Mouse (Mus musculus): ENCODE results near the gene Tenm2. TPM values are rescaled to one million over a fixed set of nuclear protein-coding genes. Genes with fewer than 3 reads are reported as not detected.

Gene Tenm2
- polyA plus RNA-seq, 1 experiment from 2014 or later: 1.5 TPM

DNA sequence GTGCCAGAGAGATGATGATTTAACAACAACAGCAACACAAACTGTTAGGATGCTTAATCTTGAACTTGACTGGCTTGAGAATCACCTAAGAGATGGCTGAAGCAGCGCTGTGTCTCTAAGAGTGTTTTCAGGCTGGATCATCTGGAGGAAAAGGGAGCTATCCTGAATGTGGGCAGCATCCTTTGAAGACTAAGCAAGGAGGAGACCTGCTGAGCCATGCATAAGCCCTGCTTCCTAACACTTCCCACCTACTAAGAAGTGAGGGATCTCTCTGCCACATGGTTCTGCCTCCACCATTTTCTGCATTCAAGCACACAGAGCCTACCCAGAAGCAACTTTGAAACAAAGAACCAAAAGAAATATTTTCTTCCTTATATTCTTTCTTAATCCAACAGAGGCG, 532.9 kb downstream of the Tenm2 start:
- H3K4me1 ChIP-seq (ENCODE audit: control insufficient read depth, insufficient read depth, low read length): no peaks in the 10 kb centered on the region
- no peak overlapping the region for H3K27ac ChIP-seq (replicated peaks; ENCODE audit: low read depth, low read length)
- ATAC-seq (replicated peaks; ENCODE audit: insufficient number of reproducible peaks, low FRiP score, low TSS enrichment, low read depth): no peak
- no peak overlapping the region for H3K4me3 ChIP-seq (ENCODE audit: low read depth, low read length)
- no peak overlapping the region for H3K4me2 ChIP-seq (ENCODE audit: low read depth, low read length)
- H3K9me3 ChIP-seq (replicated peaks; ENCODE audit: control insufficient read depth, low read length): no peaks in the 10 kb centered on the region
- 82% methylated on average over 2 of the region's 2 CpGs for WGBS
- no peak for DNase-seq (ENCODE audit: low spot score)
- no peaks in the 10 kb centered on the region for H3K27me3 ChIP-seq (ENCODE audit: control insufficient read depth, insufficient read depth, low read length)
- no peak overlapping the region for H3K9ac ChIP-seq (replicated peaks; ENCODE audit: low read length)
- H3K36me3 ChIP-seq (replicated peaks; ENCODE audit: control insufficient read depth, insufficient read depth, low read depth, low read length): no peaks in the 10 kb centered on the region

GRCm38 (mm10) chr11:36700951-36701350, 534.8 kb downstream of the Tenm2 start:
- no peaks in the 10 kb centered on the region for H3K27me3 ChIP-seq (ENCODE audit: control insufficient read depth, insufficient read depth, low read length)
- no peak overlapping the region for H3K9ac ChIP-seq (replicated peaks; ENCODE audit: low read length)
- no peak for ATAC-seq (replicated peaks; ENCODE audit: insufficient number of reproducible peaks, low FRiP score, low TSS enrichment, low read depth)
- H3K27ac ChIP-seq (replicated peaks; ENCODE audit: low read depth, low read length): no peak overlapping the region
- no peaks in the 10 kb centered on the region for H3K36me3 ChIP-seq (replicated peaks; ENCODE audit: control insufficient read depth, insufficient read depth, low read depth, low read length)
- 85% methylated on average over 3 of the region's 3 CpGs for WGBS
- no peak overlapping the region for H3K4me2 ChIP-seq (ENCODE audit: low read depth, low read length)
- no peak for DNase-seq (ENCODE audit: low spot score)
- H3K4me3 ChIP-seq (ENCODE audit: low read depth, low read length): no peak overlapping the region
- H3K9me3 ChIP-seq (replicated peaks; ENCODE audit: control insufficient read depth, low read length): no peaks in the 10 kb centered on the region
- H3K4me1 ChIP-seq (ENCODE audit: control insufficient read depth, insufficient read depth, low read length): no peaks in the 10 kb centered on the region

GRCm38 (mm10) chr11:36700131-36700530, 535.6 kb downstream of the Tenm2 start:
- H3K4me3 ChIP-seq (ENCODE audit: low read depth, low read length): no peak overlapping the region
- H3K9ac ChIP-seq (replicated peaks; ENCODE audit: low read length): no peak overlapping the region
- H3K4me2 ChIP-seq (ENCODE audit: low read depth, low read length): no peak overlapping the region
- no peak overlapping the region for H3K27ac ChIP-seq (replicated peaks; ENCODE audit: low read depth, low read length)
- H3K4me1 ChIP-seq (ENCODE audit: control insufficient read depth, insufficient read depth, low read length): no peaks in the 10 kb centered on the region
- ATAC-seq (replicated peaks; ENCODE audit: insufficient number of reproducible peaks, low FRiP score, low TSS enrichment, low read depth) (no peak), DNase-seq (ENCODE audit: low spot score) (no peak)
- H3K27me3 ChIP-seq (ENCODE audit: control insufficient read depth, insufficient read depth, low read length): no peaks in the 10 kb centered on the region
- 80% methylated on average over 6 of the region's 6 CpGs for WGBS
- no peaks in the 10 kb centered on the region for H3K9me3 ChIP-seq (replicated peaks; ENCODE audit: control insufficient read depth, low read length)
- H3K36me3 ChIP-seq (replicated peaks; ENCODE audit: control insufficient read depth, insufficient read depth, low read depth, low read length): no peaks in the 10 kb centered on the region

DNA sequence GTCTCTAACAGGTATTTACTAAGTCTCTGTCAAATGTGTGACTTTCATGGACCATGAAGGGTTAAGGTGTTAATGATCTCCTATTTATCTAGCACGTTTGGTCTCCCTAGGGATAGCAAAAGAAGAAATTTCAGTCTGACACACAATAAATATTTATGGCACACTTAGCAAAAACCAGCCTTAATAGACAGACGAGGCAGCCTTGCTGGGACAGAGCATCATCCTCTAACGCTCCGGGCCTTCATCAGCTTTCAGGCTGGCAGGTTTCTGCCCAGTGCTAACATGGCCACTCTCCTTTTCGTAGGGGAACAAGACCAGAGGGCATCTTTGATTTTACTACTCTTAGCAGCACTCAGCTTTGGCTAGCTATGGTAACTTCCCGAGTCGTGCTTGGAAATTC, 537.5 kb downstream of the Tenm2 start:
- Histone ChIP-seq H3K27me3 (ENCODE audit: control insufficient read depth, insufficient read depth, low read length) (no peaks in the 10 kb centered on the region), H3K9me3 (replicated peaks; ENCODE audit: control insufficient read depth, low read length) (no peaks in the 10 kb centered on the region), H3K4me3 (ENCODE audit: low read depth, low read length) (no peak overlapping the region), H3K36me3 (replicated peaks; ENCODE audit: control insufficient read depth, insufficient read depth, low read depth, low read length) (no peaks in the 10 kb centered on the region), H3K9ac (replicated peaks; ENCODE audit: low read length) (no peak overlapping the region), H3K4me2 (ENCODE audit: low read depth, low read length) (no peak overlapping the region), H3K4me1 (ENCODE audit: control insufficient read depth, insufficient read depth, low read length) (no peaks in the 10 kb centered on the region), H3K27ac (replicated peaks; ENCODE audit: low read depth, low read length) (no peak overlapping the region)
- ATAC-seq (replicated peaks; ENCODE audit: insufficient number of reproducible peaks, low FRiP score, low TSS enrichment, low read depth) (no peak), DNase-seq (ENCODE audit: low spot score) (no peak)
- 75% methylated on average over 7 of the region's 7 CpGs for WGBS

- H3K9me3 ChIP-seq (replicated peaks; ENCODE audit: control insufficient read depth, low read length): no peaks in the 10 kb centered on the region
- no peaks in the 10 kb centered on the region for H3K4me1 ChIP-seq (ENCODE audit: control insufficient read depth, insufficient read depth, low read length)
- 81% methylated on average over 8 of the region's 8 CpGs for WGBS
- H3K9ac ChIP-seq (replicated peaks; ENCODE audit: low read length): no peak overlapping the region
- no peak for ATAC-seq (replicated peaks; ENCODE audit: insufficient number of reproducible peaks, low FRiP score, low TSS enrichment, low read depth)
- no peak overlapping the region for H3K4me3 ChIP-seq (ENCODE audit: low read depth, low read length)
- H3K4me2 ChIP-seq (ENCODE audit: low read depth, low read length): no peak overlapping the region
- no peaks in the 10 kb centered on the region for H3K27me3 ChIP-seq (ENCODE audit: control insufficient read depth, insufficient read depth, low read length)
- no peak overlapping the region for H3K27ac ChIP-seq (replicated peaks; ENCODE audit: low read depth, low read length)
- H3K36me3 ChIP-seq (replicated peaks; ENCODE audit: control insufficient read depth, insufficient read depth, low read depth, low read length): no peaks in the 10 kb centered on the region
- no peak for DNase-seq (ENCODE audit: low spot score)
Observed at GRCm38 (mm10) chr11:36697816-36698215, 537.9 kb downstream of the Tenm2 start.

GRCm38 (mm10) chr11:36697021-36697639, 538.6 kb downstream of the Tenm2 start:
- Histone ChIP-seq H3K4me1 (ENCODE audit: control insufficient read depth, insufficient read depth, low read length) (no peaks in the 10 kb centered on the region), H3K36me3 (replicated peaks; ENCODE audit: control insufficient read depth, insufficient read depth, low read depth, low read length) (no peaks in the 10 kb centered on the region), H3K4me2 (ENCODE audit: low read depth, low read length) (no peak overlapping the region), H3K27me3 (ENCODE audit: control insufficient read depth, insufficient read depth, low read length) (no peaks in the 10 kb centered on the region), H3K27ac (replicated peaks; ENCODE audit: low read depth, low read length) (no peak overlapping the region), H3K4me3 (ENCODE audit: low read depth, low read length) (no peak overlapping the region), H3K9me3 (replicated peaks; ENCODE audit: control insufficient read depth, low read length) (no peaks in the 10 kb centered on the region), H3K9ac (replicated peaks; ENCODE audit: low read length) (no peak overlapping the region)
- WGBS: 47% methylated on average over 10 of the region's 10 CpGs
- ATAC-seq (replicated peaks; ENCODE audit: insufficient number of reproducible peaks, low FRiP score, low TSS enrichment, low read depth) (peak; percentile 82), DNase-seq (ENCODE audit: low spot score) (peak; percentile 18)

DNA sequence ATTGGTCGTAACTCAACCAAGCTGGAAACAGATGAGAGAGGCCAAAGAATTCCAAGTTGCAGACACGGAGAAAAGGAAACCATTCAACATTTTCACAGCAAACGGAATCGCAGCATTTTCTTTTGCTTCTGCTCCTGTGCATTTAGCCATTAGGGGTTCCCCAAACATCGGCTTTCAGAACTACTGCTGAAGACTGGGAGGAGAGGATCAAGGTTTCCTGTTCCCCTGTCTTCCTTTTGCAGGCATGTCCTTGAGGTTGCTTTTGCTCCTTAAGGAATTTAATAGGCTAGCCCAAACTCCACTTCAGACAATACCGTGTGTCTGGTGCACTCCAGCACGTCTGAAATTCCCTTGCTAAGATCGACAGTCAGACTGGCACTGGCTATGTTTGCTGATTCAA, 541.0 kb downstream of the Tenm2 start:
- Histone ChIP-seq H3K9me3 (replicated peaks; ENCODE audit: control insufficient read depth, low read length) (no peaks in the 10 kb centered on the region), H3K4me1 (ENCODE audit: control insufficient read depth, insufficient read depth, low read length) (no peaks in the 10 kb centered on the region), H3K4me3 (ENCODE audit: low read depth, low read length) (no peak overlapping the region), H3K4me2 (ENCODE audit: low read depth, low read length) (no peak overlapping the region), H3K27me3 (ENCODE audit: control insufficient read depth, insufficient read depth, low read length) (no peaks in the 10 kb centered on the region), H3K36me3 (replicated peaks; ENCODE audit: control insufficient read depth, insufficient read depth, low read depth, low read length) (no peaks in the 10 kb centered on the region), H3K27ac (replicated peaks; ENCODE audit: low read depth, low read length) (no peak overlapping the region), H3K9ac (replicated peaks; ENCODE audit: low read length) (no peak overlapping the region)
- 69% methylated on average over 8 of the region's 8 CpGs for WGBS
- no peak for ATAC-seq (replicated peaks; ENCODE audit: insufficient number of reproducible peaks, low FRiP score, low TSS enrichment, low read depth)
- no peak for DNase-seq (ENCODE audit: low spot score)

DNA sequence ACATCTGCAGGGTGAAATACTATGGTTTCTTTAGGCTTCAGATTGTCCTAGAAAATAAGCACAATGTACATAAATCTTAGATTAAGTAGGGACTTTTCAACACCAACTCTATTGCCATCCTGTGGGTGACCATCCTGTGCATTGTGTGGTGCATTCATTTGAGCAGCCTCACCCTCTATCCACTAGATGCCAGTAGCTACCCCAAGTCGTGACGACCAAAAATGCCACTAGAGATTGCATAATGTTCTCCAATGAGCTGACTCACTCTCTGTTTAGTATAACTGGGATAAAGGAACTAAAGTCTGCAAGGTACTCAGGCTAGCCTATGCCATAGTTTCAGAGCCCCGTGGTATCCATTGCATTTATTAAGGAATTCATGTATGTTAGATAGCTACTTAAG, 543.1 kb downstream of the Tenm2 start:
- Histone ChIP-seq H3K4me1 (ENCODE audit: control insufficient read depth, insufficient read depth, low read length) (no peaks in the 10 kb centered on the region), H3K4me3 (ENCODE audit: low read depth, low read length) (no peak overlapping the region), H3K27me3 (ENCODE audit: control insufficient read depth, insufficient read depth, low read length) (no peaks in the 10 kb centered on the region), H3K9ac (replicated peaks; ENCODE audit: low read length) (no peak overlapping the region), H3K36me3 (replicated peaks; ENCODE audit: control insufficient read depth, insufficient read depth, low read depth, low read length) (no peaks in the 10 kb centered on the region), H3K9me3 (replicated peaks; ENCODE audit: control insufficient read depth, low read length) (no peaks in the 10 kb centered on the region), H3K27ac (replicated peaks; ENCODE audit: low read depth, low read length) (no peak overlapping the region), H3K4me2 (ENCODE audit: low read depth, low read length) (no peak overlapping the region)
- DNase-seq (ENCODE audit: low spot score) (no peak), ATAC-seq (replicated peaks; ENCODE audit: insufficient number of reproducible peaks, low FRiP score, low TSS enrichment, low read depth) (no peak)
- 83% methylated on average over 3 of the region's 3 CpGs for WGBS
